Mouse (Mus musculus): Measurements from ENCODE around the gene Naa35. TPM values are rescaled to one million over a fixed set of nuclear protein-coding genes. Genes with fewer than 3 reads are reported as not detected.

Gene Naa35
- polyA plus RNA-seq, 1 experiment from 2014 or later = 22.9 TPM

DNA sequence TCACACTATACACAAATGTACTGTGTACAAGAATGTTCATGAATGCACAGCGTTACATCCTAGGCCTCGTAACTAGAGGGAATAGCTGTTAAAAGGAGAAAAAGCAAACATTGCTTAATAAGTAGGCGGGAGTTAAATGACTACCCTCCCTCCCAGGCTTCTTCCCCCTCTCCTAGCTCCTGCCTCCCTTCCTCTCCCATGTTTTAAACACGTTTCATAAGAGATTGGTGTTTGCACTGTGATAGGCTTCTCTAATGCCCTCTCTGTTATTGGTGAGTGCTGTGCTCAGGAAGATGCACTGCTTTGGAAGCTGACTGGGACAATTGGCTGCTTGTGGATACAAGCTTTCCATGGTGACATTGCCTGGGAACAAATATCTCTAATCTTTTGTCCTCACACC is 30.5 kb downstream of the Naa35 start:
- Histone ChIP-seq H3K4me2 (ENCODE audit: low read depth, low read length) (no peak overlapping the region), H3K36me3 (replicated peaks; ENCODE audit: insufficient read depth, low read length) (peaks cover 28% of the 10 kb centered on the region), H3K27ac (ENCODE audit: low read depth) (no peak overlapping the region), H3K9ac (replicated peaks) (no peak overlapping the region), H3K4me3 (ENCODE audit: low read depth, low read length) (no peak overlapping the region), H3K27me3 (ENCODE audit: insufficient read depth, low read length) (no peaks in the 10 kb centered on the region), H3K4me1 (ENCODE audit: insufficient read depth) (no peaks in the 10 kb centered on the region), H3K9me3 (ENCODE audit: low read length) (no peaks in the 10 kb centered on the region)
- 49% methylated on average over 4 of the region's 4 CpGs for WGBS (ENCODE audit: insufficient replicate concordance)
- ATAC-seq = peak; percentile 82
- TF ChIP-seq CTCF (IDR thresholded peaks at IDR 0.05; ENCODE audit: low read depth) (no peak), EP300 (IDR thresholded peaks at IDR 0.05; ENCODE audit: low read depth) (no peak)
- no peak for DNase-seq

DNA sequence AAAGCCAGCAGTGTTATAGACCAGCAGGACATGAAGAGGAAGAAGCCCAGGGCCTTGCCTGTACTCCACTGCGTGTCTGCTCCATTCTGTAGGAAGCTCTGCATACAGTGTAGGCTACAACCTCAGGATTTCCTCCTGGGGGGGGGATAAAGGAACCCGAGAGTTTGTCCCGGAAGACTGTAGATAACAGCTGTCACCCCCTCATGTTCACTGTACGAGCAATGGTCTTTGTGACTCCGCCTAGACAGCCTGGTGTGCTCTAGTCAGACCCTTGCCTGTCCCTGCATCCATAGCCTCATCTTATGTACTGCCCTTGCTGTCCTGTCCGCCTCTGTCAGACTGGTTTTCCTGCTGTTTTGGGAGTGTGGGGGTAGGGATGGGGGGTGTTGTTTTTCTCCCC is 33.4 kb downstream of the Naa35 start:
- Histone ChIP-seq H3K4me3 (ENCODE audit: low read depth, low read length) (no peak overlapping the region), H3K4me1 (ENCODE audit: insufficient read depth) (no peaks in the 10 kb centered on the region), H3K9me3 (ENCODE audit: low read length) (no peaks in the 10 kb centered on the region), H3K27ac (ENCODE audit: low read depth) (no peak overlapping the region), H3K36me3 (replicated peaks; ENCODE audit: insufficient read depth, low read length) (peaks cover 25% of the 10 kb centered on the region), H3K4me2 (ENCODE audit: low read depth, low read length) (no peak overlapping the region), H3K27me3 (ENCODE audit: insufficient read depth, low read length) (no peaks in the 10 kb centered on the region), H3K9ac (replicated peaks) (no peak overlapping the region)
- TF ChIP-seq CTCF (IDR thresholded peaks at IDR 0.05; ENCODE audit: low read depth) (no peak), EP300 (IDR thresholded peaks at IDR 0.05; ENCODE audit: low read depth) (peak; percentile 30; the same call in 1 of the 2 replicates)
- DNase-seq (no peak), ATAC-seq (0 out of 2 replicates have a peak, but pooled peaks have one; percentile 27)
- WGBS (ENCODE audit: insufficient replicate concordance) = 71% methylated on average over 6 of the region's 6 CpGs

DNA sequence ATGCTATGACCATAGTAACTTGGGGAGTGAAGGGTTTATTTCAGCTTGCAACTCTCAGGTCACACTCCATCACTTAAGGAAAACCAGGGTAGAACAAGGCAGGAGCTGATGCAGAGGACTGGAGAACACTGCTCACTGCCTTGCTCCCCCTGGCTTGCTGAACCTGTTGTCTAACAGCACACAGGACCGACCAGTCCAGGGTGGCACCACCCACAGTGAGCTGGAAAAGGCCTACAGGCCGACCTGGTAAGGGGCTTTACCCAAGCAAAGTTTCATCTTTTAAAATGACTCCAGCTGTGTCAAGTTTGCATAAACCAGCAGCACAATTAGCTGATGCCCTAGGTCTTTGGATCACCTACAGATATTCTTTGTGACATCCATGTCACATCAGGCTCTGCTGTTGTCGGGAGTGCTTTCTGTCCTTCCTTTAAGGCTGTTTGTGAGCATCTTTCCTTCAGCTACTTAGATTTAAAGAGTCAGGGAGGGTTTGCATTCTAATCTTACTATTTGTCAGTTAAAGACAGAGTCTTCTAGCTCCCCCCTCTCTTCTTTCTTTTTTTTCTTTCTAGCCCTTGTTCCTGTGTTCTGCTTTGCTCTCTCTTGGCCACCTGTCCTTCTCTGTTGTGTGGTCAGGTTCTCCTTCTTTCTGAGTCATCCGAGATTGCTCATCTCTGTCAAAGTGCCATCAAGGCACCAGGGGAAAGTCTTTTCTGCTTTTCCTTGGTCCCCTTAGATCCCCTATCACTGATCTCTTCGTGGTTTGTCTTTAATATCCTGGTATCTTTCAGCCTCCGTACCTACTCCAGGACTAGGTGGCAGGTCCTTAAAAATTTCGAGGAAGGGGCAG is 36.8 kb downstream of the Naa35 start:
- no peak for ATAC-seq
- no peak overlapping the region for H3K9ac ChIP-seq (replicated peaks)
- TF ChIP-seq CTCF (IDR thresholded peaks at IDR 0.05; ENCODE audit: low read depth) (no peak), EP300 (IDR thresholded peaks at IDR 0.05; ENCODE audit: low read depth) (no peak)
- H3K27me3 ChIP-seq (ENCODE audit: insufficient read depth, low read length) = no peaks in the 10 kb centered on the region
- 76% methylated on average over 7 of the region's 7 CpGs for WGBS (ENCODE audit: insufficient replicate concordance)
- H3K36me3 ChIP-seq (replicated peaks; ENCODE audit: insufficient read depth, low read length) = peaks cover 44% of the 10 kb centered on the region
- H3K27ac ChIP-seq (ENCODE audit: low read depth) = no peak overlapping the region
- DNase-seq = no peak
- H3K9me3 ChIP-seq (ENCODE audit: low read length) = no peaks in the 10 kb centered on the region
- H3K4me3 ChIP-seq (ENCODE audit: low read depth, low read length) = no peak overlapping the region
- H3K4me2 ChIP-seq (ENCODE audit: low read depth, low read length) = no peak overlapping the region
- H3K4me1 ChIP-seq (ENCODE audit: insufficient read depth) = no peaks in the 10 kb centered on the region

DNA sequence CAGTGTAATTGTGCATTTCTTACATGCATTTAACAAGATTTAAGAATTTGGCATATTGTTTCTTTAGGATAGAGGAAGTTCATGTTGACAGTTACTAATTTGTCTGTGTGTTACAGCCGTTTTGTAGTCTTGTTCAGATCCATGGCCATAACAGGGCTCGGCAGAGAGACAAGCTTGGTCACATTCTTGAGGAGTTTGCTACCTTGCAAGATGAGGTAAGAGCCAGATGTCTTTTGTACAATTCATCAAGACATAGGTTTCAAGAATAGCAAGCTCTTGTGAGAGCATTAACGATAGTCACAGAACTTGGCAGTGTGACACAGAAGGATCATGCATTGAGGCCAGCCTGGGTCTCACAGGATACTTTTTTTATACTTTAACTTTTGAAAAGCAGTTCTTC is 39.3 kb downstream of the Naa35 start:
- no peaks in the 10 kb centered on the region for H3K27me3 ChIP-seq (ENCODE audit: insufficient read depth, low read length)
- TF ChIP-seq CTCF (IDR thresholded peaks at IDR 0.05; ENCODE audit: low read depth) (no peak), EP300 (IDR thresholded peaks at IDR 0.05; ENCODE audit: low read depth) (no peak)
- H3K9ac ChIP-seq (replicated peaks) = no peak overlapping the region
- DNase-seq = no peak
- 81% methylated on average over 3 of the region's 3 CpGs for WGBS (ENCODE audit: insufficient replicate concordance)
- ATAC-seq = no peak
- H3K4me3 ChIP-seq (ENCODE audit: low read depth, low read length) = no peak overlapping the region
- H3K4me2 ChIP-seq (ENCODE audit: low read depth, low read length) = no peak overlapping the region
- H3K9me3 ChIP-seq (ENCODE audit: low read length) = no peaks in the 10 kb centered on the region
- H3K36me3 ChIP-seq (replicated peaks; ENCODE audit: insufficient read depth, low read length) = peaks cover 42% of the 10 kb centered on the region
- H3K4me1 ChIP-seq (ENCODE audit: insufficient read depth) = no peaks in the 10 kb centered on the region
- H3K27ac ChIP-seq (ENCODE audit: low read depth) = no peak overlapping the region

DNA sequence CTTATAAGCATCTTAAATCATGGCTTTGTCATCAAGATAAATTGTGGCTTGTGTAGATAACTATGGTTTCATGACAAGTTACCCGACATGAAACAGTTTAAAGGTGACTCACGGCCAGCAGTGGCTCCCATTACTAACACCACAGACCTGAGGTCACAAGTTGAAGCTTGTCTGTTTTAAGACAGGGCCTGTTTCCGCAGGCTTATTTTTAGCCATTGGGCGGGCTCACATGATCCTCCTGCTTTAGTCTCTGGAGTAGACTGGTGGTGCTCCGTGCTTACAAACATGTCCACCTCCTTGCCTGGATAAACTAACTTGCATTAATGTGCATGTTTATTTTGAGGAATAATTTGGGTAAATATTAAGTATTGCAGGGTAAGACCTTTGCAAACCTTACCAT is 39.8 kb downstream of the Naa35 start:
- Histone ChIP-seq H3K4me3 (ENCODE audit: low read depth, low read length) (no peak overlapping the region), H3K4me2 (ENCODE audit: low read depth, low read length) (no peak overlapping the region), H3K4me1 (ENCODE audit: insufficient read depth) (no peaks in the 10 kb centered on the region), H3K36me3 (replicated peaks; ENCODE audit: insufficient read depth, low read length) (peaks cover 45% of the 10 kb centered on the region), H3K9ac (replicated peaks) (no peak overlapping the region), H3K27ac (ENCODE audit: low read depth) (no peak overlapping the region), H3K27me3 (ENCODE audit: insufficient read depth, low read length) (no peaks in the 10 kb centered on the region), H3K9me3 (ENCODE audit: low read length) (no peaks in the 10 kb centered on the region)
- ATAC-seq (no peak), DNase-seq (no peak)
- WGBS (ENCODE audit: insufficient replicate concordance) = 84% methylated on average over 5 of the region's 5 CpGs
- TF ChIP-seq EP300 (IDR thresholded peaks at IDR 0.05; ENCODE audit: low read depth) = no peak
- TF ChIP-seq CTCF (IDR thresholded peaks at IDR 0.05; ENCODE audit: low read depth) = no peak

DNA sequence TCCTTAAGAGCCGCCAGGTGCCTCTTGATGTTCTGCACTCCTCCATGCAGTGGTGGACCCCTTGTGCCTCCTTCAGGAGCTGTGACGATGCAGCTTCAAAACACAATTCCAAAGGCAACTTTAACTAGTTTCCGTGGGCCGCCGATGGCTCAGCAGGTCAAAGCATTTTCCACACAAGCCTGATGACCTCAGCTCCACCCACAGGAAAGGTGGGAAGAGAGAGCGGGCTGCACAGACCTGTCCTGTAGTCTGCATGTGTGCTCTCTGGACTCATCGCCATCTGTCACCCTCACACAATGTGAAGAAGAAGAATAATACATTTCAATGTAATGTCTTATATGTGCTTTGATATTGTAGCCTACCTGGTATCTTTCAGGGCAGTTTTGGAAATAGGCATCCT is 41.7 kb downstream of the Naa35 start:
- ATAC-seq (no peak), DNase-seq (no peak)
- Histone ChIP-seq H3K4me3 (ENCODE audit: low read depth, low read length) (no peak overlapping the region), H3K4me2 (ENCODE audit: low read depth, low read length) (no peak overlapping the region), H3K9ac (replicated peaks) (no peak overlapping the region), H3K36me3 (replicated peaks; ENCODE audit: insufficient read depth, low read length) (peaks cover 50% of the 10 kb centered on the region), H3K27me3 (ENCODE audit: insufficient read depth, low read length) (no peaks in the 10 kb centered on the region), H3K27ac (ENCODE audit: low read depth) (no peak overlapping the region), H3K4me1 (ENCODE audit: insufficient read depth) (no peaks in the 10 kb centered on the region), H3K9me3 (ENCODE audit: low read length) (no peaks in the 10 kb centered on the region)
- WGBS (ENCODE audit: insufficient replicate concordance) = 87% methylated on average over 7 of the region's 7 CpGs
- TF ChIP-seq EP300 (IDR thresholded peaks at IDR 0.05; ENCODE audit: low read depth) (no peak), CTCF (IDR thresholded peaks at IDR 0.05; ENCODE audit: low read depth) (no peak)

Measured in liver, postnatal 0 days (tissue).